Mouse (Mus musculus) heart, adult 2 months (tissue): ENCODE data around the gene Olfr933. TPM values are rescaled to one million over a fixed set of nuclear protein-coding genes. Genes with fewer than 3 reads are reported as not detected.
A peak's percentile ranks its signal among the peaks of the same experiment; 100 is the strongest.

Source experiments
- DNase-seq, 2 experiments: peaks; one replicate each; pipeline ENCODE4 v3.0.0; 2021
- H3K27ac ChIP-seq: fragments of 200-600 bp; 2 replicates; pipeline ENCODE4 v1.8.1; 2022
- H3K27me3 ChIP-seq: fragments of 200-500 bp; 2 replicates; pipeline ENCODE4 v1.6.1; 2012; ENCODE audit warnings: mild to moderate bottlenecking, low read length, inconsistent platforms, mixed read lengths; ENCODE audit not compliant: control insufficient read depth, insufficient read depth
- H3K36me3 ChIP-seq: fragments of 200-500 bp; 2 replicates; pipeline ENCODE4 v1.6.1; 2012; ENCODE audit warnings: low read length, inconsistent platforms; ENCODE audit not compliant: control insufficient read depth, insufficient read depth
- H3K4me1 ChIP-seq: fragments of 200-500 bp; 2 replicates; pipeline ENCODE4 v1.6.1; 2011; ENCODE audit warnings: low read length; ENCODE audit not compliant: control insufficient read depth, insufficient read depth
- H3K4me3 ChIP-seq: fragments of 200-600 bp; 2 replicates; pipeline ENCODE4 v1.8.1; 2022
- H3K79me2 ChIP-seq: fragments of 200-500 bp; replicated peaks from 2 replicates; pipeline ENCODE4 v1.6.1; 2012; ENCODE audit warnings: mild to moderate bottlenecking, inconsistent platforms, low read length, moderate library complexity, mixed read lengths; ENCODE audit not compliant: control insufficient read depth, insufficient read depth
- H3K9ac ChIP-seq: fragments of 200-500 bp; 2 replicates; pipeline ENCODE4 v1.6.1; 2012; ENCODE audit warnings: low read depth, mild to moderate bottlenecking, control low read depth, inconsistent platforms, low read length, mixed read lengths
- CTCF ChIP-seq: fragments of 200-600 bp; IDR thresholded peaks from 2 replicates; pipeline ENCODE4 v1.8.1; 2022; ENCODE audit warnings: antibody characterized with exemption, mild to moderate bottlenecking, moderate library complexity
- EP300 ChIP-seq: fragments of 200-500 bp; IDR thresholded peaks from 2 replicates; pipeline ENCODE4 v1.6.1; 2011; ENCODE audit warnings: low read depth, low read length, control low read depth; ENCODE audit not compliant: insufficient read depth
- POLR2A ChIP-seq: fragments of 200-500 bp; IDR thresholded peaks from 2 replicates; pipeline ENCODE4 v1.6.1; 2011; ENCODE audit warnings: mild to moderate bottlenecking, low read depth, low read length, control low read depth; ENCODE audit not compliant: insufficient read depth
- WGBS: fragments of 180-500 bp; shearing (Covaris S2); methylation state at CpG from one replicate; pipeline ENCODE4 v1.1.7; 2018; 5-methylcytosine and 5-hydroxymethylcytosine counted together
- intact Hi-C: fragments of 180-260 bp; cut with DNase I; formaldehyde crosslinking; loops from one replicate; pipeline ENCODE4 v1.15.1; 2025
- long read RNA-seq: library from polyadenylated mRNA; stranded (forward); transcript quantifications from one replicate; pipeline ENCODE4 v2.0.0, GENCODE M21; 2021
- polyA plus RNA-seq: library from polyadenylated mRNA; depleted of rRNA; stranded (reverse); fragments of >200 nt; gene quantifications from 2 replicates; pipeline ENCODE4 v1.2.3, GENCODE M21; 2012; rRNA removed
- total RNA-seq, 2 experiments: library from RNA; stranded (reverse); gene quantifications; 2 replicates each; pipeline ENCODE4 v1.2.3; 2021

Gene Olfr933
- total RNA-seq = not detected
- not detected in 2 replicates for polyA plus RNA-seq
- long read RNA-seq = 0 reads

DNA sequence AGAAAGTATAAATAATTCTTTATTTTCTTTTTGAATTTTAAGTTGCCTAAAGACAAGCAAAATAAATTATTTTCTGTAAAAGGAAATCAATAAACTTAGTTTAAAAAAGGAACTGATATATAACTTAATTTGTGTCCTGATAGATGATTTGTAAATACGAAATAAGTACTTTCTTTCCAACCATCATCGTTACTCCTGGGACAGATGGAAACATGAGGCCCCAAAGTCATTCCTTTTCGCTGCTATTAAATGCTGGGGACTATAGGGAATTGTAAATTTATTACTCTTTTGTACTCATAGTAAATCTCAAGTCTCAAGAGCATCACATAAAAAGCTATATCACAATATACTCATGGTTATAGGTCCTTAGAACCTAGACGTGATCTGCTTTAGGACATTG lies at the start of gene Olfr933:
TSS of gene Olfr933 (plus strand) at position 301 of the 400 bp plus-strand sequence.
- Histone ChIP-seq H3K27me3 (no peaks in the 10 kb centered on the region), H3K27ac (no peak within 1 kb of the TSS), H3K4me3 (no peak within 1 kb of the TSS), H3K9ac (no peak within 1 kb of the TSS), H3K79me2 (no peaks in the 10 kb centered on the region), H3K36me3 (no peaks in the 10 kb centered on the region), H3K4me1 (no peaks in the 10 kb centered on the region)
- intact Hi-C loops = no loop called here
- WGBS = 68% methylated on average over 4 of the region's 4 CpGs
- DNase-seq = no peak
- TF ChIP-seq POLR2A (no peak), CTCF (no peak), EP300 (no peak)

DNA sequence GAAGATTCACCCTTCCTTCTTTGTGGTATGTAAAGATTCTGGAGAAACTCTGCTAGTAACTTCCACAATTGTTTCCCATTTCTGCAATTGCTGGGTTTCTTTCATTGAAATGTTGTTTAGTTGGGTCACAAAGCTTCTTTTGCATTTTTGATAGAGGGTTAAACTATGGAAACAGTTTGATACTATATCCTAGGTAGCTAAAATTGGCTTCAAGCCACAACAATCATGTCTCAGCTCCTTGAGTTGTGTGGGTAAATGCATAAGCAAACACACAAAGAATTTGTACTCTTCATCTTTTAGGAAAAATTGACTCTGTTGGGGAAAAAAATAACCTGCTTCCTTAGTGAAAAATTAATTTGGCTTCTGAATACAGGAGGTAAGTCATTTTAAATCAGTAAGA lies 42.6 kb upstream of the Olfr933 start, which contains the start of gene Olfr930:
TSS of gene Olfr930 (plus strand) at position 301 of the 400 bp plus-strand sequence.
- H3K79me2 ChIP-seq = no peaks in the 10 kb centered on the region
- intact Hi-C loops = no loop called here
- no peak within 1 kb of the TSS for H3K9ac ChIP-seq
- H3K27ac ChIP-seq = no peak within 1 kb of the TSS
- H3K36me3 ChIP-seq = no peaks in the 10 kb centered on the region
- DNase-seq = no peak
- H3K4me3 ChIP-seq = no peak within 1 kb of the TSS
- H3K4me1 ChIP-seq = no peaks in the 10 kb centered on the region
- no peaks in the 10 kb centered on the region for H3K27me3 ChIP-seq
- TF ChIP-seq POLR2A = no peak
- no peak for TF ChIP-seq CTCF
- no peak for TF ChIP-seq EP300

DNA sequence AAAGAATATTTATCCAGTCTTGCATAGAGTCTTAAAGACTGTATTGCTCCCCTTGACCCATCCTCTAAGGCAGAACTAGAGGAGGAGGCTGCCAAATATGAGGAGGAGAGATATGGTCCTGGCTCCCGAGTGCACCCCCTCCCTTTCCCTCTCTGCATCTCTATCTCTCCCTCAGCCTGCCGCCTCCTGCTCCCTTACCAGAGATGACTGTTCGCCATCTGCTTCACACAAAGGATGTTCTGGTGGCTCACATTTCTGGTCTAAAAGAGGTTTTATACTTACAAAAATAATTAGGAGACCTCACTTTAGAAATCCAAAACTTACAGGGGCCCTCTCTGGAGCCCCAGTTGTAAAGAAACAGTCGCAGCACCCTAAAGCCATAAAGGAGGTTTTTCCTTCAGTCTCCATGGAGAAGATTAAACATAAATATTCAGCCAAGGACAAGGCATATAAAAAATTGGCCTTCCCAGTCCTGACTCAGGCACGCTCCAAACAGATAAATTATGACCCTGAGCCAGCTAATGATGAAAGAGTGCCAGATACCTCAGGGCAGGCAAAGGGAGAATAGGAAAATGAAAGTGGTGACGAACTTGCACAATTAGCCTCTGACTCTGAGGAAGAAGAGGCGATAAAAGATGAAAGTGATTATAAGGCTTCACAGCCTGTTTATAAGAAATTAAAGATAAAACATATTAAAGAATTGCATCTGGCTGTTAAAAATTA lies 18.6 kb upstream of the Olfr933 start:
- H3K27ac ChIP-seq = no peak overlapping the region
- no peak for DNase-seq

DNA sequence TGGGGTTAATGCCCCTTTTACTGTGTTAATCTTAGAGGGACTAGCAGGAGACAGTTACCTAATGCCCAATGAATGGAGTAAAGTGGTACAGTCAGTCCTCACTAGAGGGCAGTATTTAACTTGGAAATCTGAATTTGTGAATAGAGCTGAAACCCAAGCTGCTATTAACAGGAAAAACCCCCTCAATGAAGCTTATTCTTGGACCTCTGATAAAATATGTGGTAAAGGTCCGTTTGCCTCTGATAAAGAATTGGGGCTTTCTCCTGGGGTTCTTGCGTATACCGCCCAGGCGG lies 18.0 kb upstream of the Olfr933 start:
- H3K4me1 ChIP-seq = no peaks in the 10 kb centered on the region
- H3K79me2 ChIP-seq = no peaks in the 10 kb centered on the region
- 54% methylated on average over 4 of the region's 4 CpGs for WGBS
- no peak overlapping the region for H3K9ac ChIP-seq
- TF ChIP-seq CTCF = peak; percentile 45
- TF ChIP-seq EP300 = no peak
- no peak for TF ChIP-seq POLR2A
- no peak overlapping the region for H3K4me3 ChIP-seq
- no peak overlapping the region for H3K27ac ChIP-seq
- no peaks in the 10 kb centered on the region for H3K36me3 ChIP-seq
- DNase-seq = no peak
- intact Hi-C loops = no loop called here
- H3K27me3 ChIP-seq = no peaks in the 10 kb centered on the region

More for the DNA sequence above, 18.6 kb upstream of the Olfr933 start:
- intact Hi-C loops = no loop called here
- H3K9ac ChIP-seq = no peak overlapping the region
- H3K79me2 ChIP-seq = no peaks in the 10 kb centered on the region
- no peaks in the 10 kb centered on the region for H3K27me3 ChIP-seq
- TF ChIP-seq EP300 (no peak), CTCF (no peak), POLR2A (no peak)
- WGBS = 63% methylated on average over 7 of the region's 7 CpGs
- H3K4me1 ChIP-seq = no peaks in the 10 kb centered on the region
- no peak overlapping the region for H3K4me3 ChIP-seq
- no peaks in the 10 kb centered on the region for H3K36me3 ChIP-seq

DNA sequence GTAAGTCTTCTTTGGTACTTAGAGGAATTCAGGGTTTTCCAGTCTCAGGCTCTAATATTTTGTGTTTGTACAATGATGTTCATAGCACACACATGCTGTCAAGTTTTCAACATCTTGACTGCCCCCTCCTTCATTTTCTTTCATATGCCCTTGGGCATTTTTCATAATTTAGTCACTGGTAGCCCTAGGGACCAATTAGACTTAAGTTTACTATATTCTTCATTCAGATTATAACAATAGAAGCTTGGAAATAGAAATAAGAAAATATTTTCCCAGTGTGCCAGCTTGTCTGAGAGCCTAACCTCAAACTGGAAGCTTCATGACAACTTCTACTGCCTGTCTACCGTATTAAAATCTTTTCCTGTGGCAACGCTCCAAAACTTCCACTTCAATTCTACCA lies 16.1 kb downstream of the Olfr933 start, which contains the start of gene Olfr934:
TSS of gene Olfr934 (minus strand) at position 101 of the 400 bp plus-strand sequence.
- no peak within 1 kb of the TSS for H3K27ac ChIP-seq
- no peak within 1 kb of the TSS for H3K4me3 ChIP-seq
- H3K4me1 ChIP-seq = no peaks in the 10 kb centered on the region
- H3K9ac ChIP-seq = no peak within 1 kb of the TSS
- 75% methylated on average over 2 of the region's 2 CpGs for WGBS
- no peaks in the 10 kb centered on the region for H3K27me3 ChIP-seq
- TF ChIP-seq CTCF (no peak), POLR2A (no peak), EP300 (no peak)
- H3K79me2 ChIP-seq = no peaks in the 10 kb centered on the region
- intact Hi-C loops = no loop called here
- no peak for DNase-seq
- no peaks in the 10 kb centered on the region for H3K36me3 ChIP-seq

DNA sequence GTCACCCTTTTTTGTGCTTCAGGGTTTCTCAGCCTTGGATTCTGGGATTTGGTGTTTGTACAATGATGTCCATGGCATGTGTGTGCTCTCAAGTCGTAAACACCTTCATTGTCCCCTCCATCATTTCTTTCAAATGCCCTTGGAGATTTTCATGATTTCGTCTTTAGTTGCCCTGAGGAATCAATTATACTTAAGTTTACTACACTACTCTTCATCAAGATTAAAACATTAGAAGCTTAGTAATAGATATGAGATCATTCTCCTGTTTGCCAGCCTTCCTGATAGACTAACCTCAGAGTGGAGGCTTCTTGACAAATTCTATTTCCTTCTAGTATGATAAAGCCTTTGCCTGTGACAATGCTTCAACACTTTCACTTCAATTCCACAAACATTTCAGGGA lies 27.5 kb downstream of the Olfr933 start, which contains the start of gene Olfr935:
TSS of gene Olfr935 (minus strand) at position 101 of the 400 bp plus-strand sequence.
- Histone ChIP-seq H3K4me1 (no peaks in the 10 kb centered on the region), H3K4me3 (no peak within 1 kb of the TSS), H3K36me3 (no peaks in the 10 kb centered on the region), H3K9ac (no peak within 1 kb of the TSS), H3K27me3 (no peaks in the 10 kb centered on the region), H3K79me2 (no peaks in the 10 kb centered on the region), H3K27ac (no peak within 1 kb of the TSS)
- intact Hi-C loops = no loop called here
- WGBS = 65% methylated on average over 2 of the region's 2 CpGs
- DNase-seq = no peak
- TF ChIP-seq EP300 (no peak), CTCF (no peak), POLR2A (no peak)
